Mouse (Mus musculus): ENCODE measurements around the gene Olfm1. TPM values are rescaled to one million over a fixed set of nuclear protein-coding genes. Genes with fewer than 3 reads are reported as not detected.

The Olfm1 gene
- polyA plus RNA-seq, 1 experiment: 57.5 TPM

DNA sequence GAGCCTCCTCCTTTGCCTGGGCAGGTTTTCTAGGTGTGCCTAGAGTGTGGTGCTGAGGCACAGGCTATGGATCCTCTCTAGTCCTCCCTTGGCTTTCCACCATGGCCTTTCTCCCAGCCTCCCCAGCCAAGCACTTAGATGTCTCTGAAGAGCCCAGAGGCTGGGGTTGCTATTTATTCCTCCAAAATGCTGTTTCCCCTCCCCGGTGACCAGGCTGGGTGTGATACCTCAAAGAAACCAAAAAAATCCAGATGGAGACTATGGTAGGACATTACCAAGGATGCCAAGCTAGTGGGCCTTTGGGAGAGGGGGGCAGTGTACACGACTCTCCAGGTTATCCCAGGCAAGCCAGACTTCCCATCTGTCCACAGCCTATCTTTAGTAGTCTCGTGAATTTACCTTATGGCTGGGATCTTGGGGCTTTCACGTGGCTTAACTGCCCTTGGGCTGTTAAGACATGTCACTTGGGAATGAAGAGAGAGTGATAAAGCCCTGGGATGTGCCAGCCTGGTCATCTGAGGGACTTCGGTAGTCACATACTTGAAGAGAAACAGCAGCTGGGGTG lies 23.5 kb downstream of the Olfm1 start:
- TF ChIP-seq USF1 (IDR thresholded peaks at IDR 0.05; ENCODE audit: low read depth): no peak
- no peak for TF ChIP-seq POLR2A (IDR thresholded peaks at IDR 0.05; ENCODE audit: insufficient read length, low read depth)
- no peak for TF ChIP-seq SRF (IDR thresholded peaks at IDR 0.05; ENCODE audit: control insufficient read depth, insufficient read length, low read depth)
- TF ChIP-seq TCF3 (IDR thresholded peaks at IDR 0.05; ENCODE audit: insufficient read length, low read depth): no peak
- no peak for TF ChIP-seq MAX (IDR thresholded peaks at IDR 0.05; ENCODE audit: low read depth)
- TF ChIP-seq TCF12 (IDR thresholded peaks at IDR 0.05; ENCODE audit: insufficient read depth, poor library complexity, severe bottlenecking): no peak
- no peak for TF ChIP-seq CEBPB (IDR thresholded peaks at IDR 0.05; ENCODE audit: insufficient read depth, poor library complexity, severe bottlenecking)
- TF ChIP-seq MYOG (IDR thresholded peaks at IDR 0.05; ENCODE audit: control insufficient read depth in 1 of 3, insufficient read depth in 1 of 3, insufficient read length in 2 of 3, low read depth in 2 of 3): no peak
- no peak for TF ChIP-seq POLR2AphosphoS2 (IDR thresholded peaks at IDR 0.05; ENCODE audit: insufficient read length, low read depth)
- Histone ChIP-seq H3ac (ENCODE audit: control insufficient read depth, insufficient read length) (no peak overlapping the region), H3K79me2 (ENCODE audit: control insufficient read depth, insufficient read depth) (no peaks in the 10 kb centered on the region)

DNA sequence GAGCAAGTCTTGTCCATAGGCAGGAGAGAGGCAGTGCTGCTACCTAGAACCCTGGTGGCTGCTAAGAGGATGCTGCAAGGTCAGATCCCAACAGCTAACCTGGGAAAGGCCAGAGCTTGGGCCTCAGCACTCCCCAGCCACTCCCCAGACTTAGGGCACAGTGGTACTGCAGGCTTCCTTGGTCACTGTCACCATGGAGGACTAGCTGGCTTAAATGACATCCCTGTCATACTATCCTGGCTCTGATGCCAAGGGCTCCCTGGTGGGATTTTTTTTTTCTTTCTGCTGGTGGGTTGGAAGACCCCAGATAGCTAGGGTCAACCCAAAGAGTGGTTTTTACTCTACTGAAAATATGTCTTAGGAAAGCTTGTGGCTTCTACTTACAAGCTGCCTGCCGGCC lies 25.0 kb downstream of the Olfm1 start:
- Histone ChIP-seq H3ac (ENCODE audit: control insufficient read depth, insufficient read length) (no peak overlapping the region), H3K36me3 (ENCODE audit: control insufficient read depth, insufficient read depth) (peaks cover 25% of the 10 kb centered on the region)
- TF ChIP-seq CEBPB (IDR thresholded peaks at IDR 0.05; ENCODE audit: insufficient read depth, poor library complexity, severe bottlenecking) (no peak), POLR2AphosphoS2 (IDR thresholded peaks at IDR 0.05; ENCODE audit: insufficient read length, low read depth) (no peak), REST (IDR thresholded peaks at IDR 0.05; ENCODE audit: insufficient read depth, insufficient read length) (no peak), MYOG (IDR thresholded peaks at IDR 0.05; ENCODE audit: control insufficient read depth in 1 of 3, insufficient read depth in 1 of 3, insufficient read length in 2 of 3, low read depth in 2 of 3) (no peak), SRF (IDR thresholded peaks at IDR 0.05; ENCODE audit: control insufficient read depth, insufficient read length, low read depth) (no peak), USF1 (IDR thresholded peaks at IDR 0.05; ENCODE audit: low read depth) (no peak), TCF3 (IDR thresholded peaks at IDR 0.05; ENCODE audit: insufficient read length, low read depth) (no peak), TCF12 (IDR thresholded peaks at IDR 0.05; ENCODE audit: insufficient read depth, poor library complexity, severe bottlenecking) (no peak), E2F4 (IDR thresholded peaks at IDR 0.05; ENCODE audit: insufficient read depth) (no peak), POLR2A (IDR thresholded peaks at IDR 0.05; ENCODE audit: insufficient read length, low read depth) (no peak), MYOD1 (IDR thresholded peaks at IDR 0.05; ENCODE audit: control insufficient read depth in 1 of 3, insufficient read length in 2 of 3, low read depth in 2 of 3) (no peak), MAX (IDR thresholded peaks at IDR 0.05; ENCODE audit: low read depth) (no peak)

More for the DNA sequence above, 23.5 kb downstream of the Olfm1 start:
- Histone ChIP-seq H3K36me3 (ENCODE audit: control insufficient read depth, insufficient read depth) (peaks cover 26% of the 10 kb centered on the region), H3K27me3 (ENCODE audit: control insufficient read depth, insufficient read depth, insufficient read length) (no peaks in the 10 kb centered on the region), H3K4me3 (no peak overlapping the region), H3K4me2 (ENCODE audit: low read depth) (no peak overlapping the region)

DNA sequence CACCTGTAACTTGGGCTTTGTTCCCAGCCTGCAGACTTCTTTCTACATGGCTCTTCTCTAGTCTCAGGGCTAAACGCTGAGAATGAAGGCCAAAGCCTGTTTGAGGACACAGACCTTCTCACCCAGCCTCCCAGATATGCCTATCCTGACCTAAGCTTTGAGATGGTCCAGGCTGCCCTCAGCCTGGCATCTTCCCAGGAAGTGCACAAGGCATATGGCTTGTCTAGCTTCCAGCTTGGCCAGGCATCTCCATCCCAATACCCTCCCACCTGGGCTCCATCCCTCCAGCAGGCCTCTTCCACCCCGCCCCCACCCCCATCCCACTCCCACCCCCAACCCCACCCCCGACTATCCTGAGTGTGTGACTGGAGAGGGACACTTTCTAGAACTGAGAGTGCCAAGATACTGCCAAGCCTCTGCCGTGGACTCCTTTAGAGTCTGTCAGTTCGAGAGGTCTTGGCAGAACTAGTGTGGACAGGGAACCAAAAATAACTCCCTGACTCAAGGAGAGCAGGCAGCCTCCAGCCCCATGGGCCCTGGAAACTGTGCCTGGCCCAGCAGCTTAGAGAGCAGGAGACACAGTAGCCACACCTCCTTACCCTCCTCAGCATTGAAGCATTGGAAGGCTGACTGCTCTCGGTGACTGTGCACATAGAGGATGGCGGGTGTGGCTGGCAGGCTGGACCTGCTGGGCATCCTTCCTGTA lies 26.0 kb downstream of the Olfm1 start:
- TF ChIP-seq TCF3 (IDR thresholded peaks at IDR 0.05; ENCODE audit: insufficient read length, low read depth): no peak
- TF ChIP-seq POLR2A (IDR thresholded peaks at IDR 0.05; ENCODE audit: insufficient read length, low read depth): no peak
- peak in 1 of 3 experiments; percentile 3 for TF ChIP-seq MYOD1 (IDR thresholded peaks at IDR 0.05; ENCODE audit: control insufficient read depth in 1 of 3, insufficient read length in 2 of 3, low read depth in 2 of 3)
- TF ChIP-seq CEBPB (IDR thresholded peaks at IDR 0.05; ENCODE audit: insufficient read depth, poor library complexity, severe bottlenecking): no peak
- TF ChIP-seq MYOG (IDR thresholded peaks at IDR 0.05; ENCODE audit: control insufficient read depth in 1 of 3, insufficient read depth in 1 of 3, insufficient read length in 2 of 3, low read depth in 2 of 3): no peak
- TF ChIP-seq TCF12 (IDR thresholded peaks at IDR 0.05; ENCODE audit: insufficient read depth, poor library complexity, severe bottlenecking): no peak
- Histone ChIP-seq H3K36me3 (ENCODE audit: control insufficient read depth, insufficient read depth) (peaks cover 16% of the 10 kb centered on the region), H3K4me3 (no peak overlapping the region), H3K27me3 (ENCODE audit: control insufficient read depth, insufficient read depth, insufficient read length) (no peaks in the 10 kb centered on the region), H3K79me2 (ENCODE audit: control insufficient read depth, insufficient read depth) (no peaks in the 10 kb centered on the region), H3K4me2 (ENCODE audit: low read depth) (peak overlapping the region; percentile 5), H3ac (ENCODE audit: control insufficient read depth, insufficient read length) (no peak overlapping the region)

More for the DNA sequence above, 25.0 kb downstream of the Olfm1 start:
- Histone ChIP-seq H3K4me3 (no peak overlapping the region), H3K79me2 (ENCODE audit: control insufficient read depth, insufficient read depth) (no peaks in the 10 kb centered on the region), H3K4me2 (ENCODE audit: low read depth) (no peak overlapping the region), H3K27me3 (ENCODE audit: control insufficient read depth, insufficient read depth, insufficient read length) (no peaks in the 10 kb centered on the region)

DNA sequence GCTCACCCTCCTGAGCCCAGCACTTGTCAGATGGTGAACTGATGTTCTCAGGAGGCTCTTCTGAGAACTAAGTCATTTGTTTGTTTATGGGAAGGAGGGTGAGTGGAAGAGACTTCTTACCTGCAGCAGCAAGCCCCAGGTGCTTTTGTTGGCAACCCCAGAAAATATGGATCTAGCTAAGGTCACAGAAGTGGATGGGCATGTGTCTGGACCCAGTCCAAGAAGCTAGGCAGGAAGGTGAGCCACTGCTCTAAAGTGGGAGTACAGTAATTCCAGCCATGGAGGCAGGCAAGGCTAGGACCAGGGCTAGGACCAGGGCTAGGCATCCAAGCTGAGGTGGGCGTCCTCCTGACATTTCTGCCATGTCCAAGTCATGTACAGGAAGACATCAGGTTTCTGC lies 26.8 kb downstream of the Olfm1 start:
- Histone ChIP-seq H3K79me2 (ENCODE audit: control insufficient read depth, insufficient read depth) (no peaks in the 10 kb centered on the region), H3K27me3 (ENCODE audit: control insufficient read depth, insufficient read depth, insufficient read length) (no peaks in the 10 kb centered on the region), H3K4me2 (ENCODE audit: low read depth) (no peak overlapping the region), H3K4me3 (no peak overlapping the region), H3ac (ENCODE audit: control insufficient read depth, insufficient read length) (no peak overlapping the region), H3K36me3 (ENCODE audit: control insufficient read depth, insufficient read depth) (peaks cover 12% of the 10 kb centered on the region)
- TF ChIP-seq MYOD1 (IDR thresholded peaks at IDR 0.05; ENCODE audit: control insufficient read depth in 1 of 3, insufficient read length in 2 of 3, low read depth in 2 of 3) (no peak), POLR2AphosphoS2 (IDR thresholded peaks at IDR 0.05; ENCODE audit: insufficient read length, low read depth) (no peak), REST (IDR thresholded peaks at IDR 0.05; ENCODE audit: insufficient read depth, insufficient read length) (no peak), TCF3 (IDR thresholded peaks at IDR 0.05; ENCODE audit: insufficient read length, low read depth) (no peak), POLR2A (IDR thresholded peaks at IDR 0.05; ENCODE audit: insufficient read length, low read depth) (no peak), MYOG (IDR thresholded peaks at IDR 0.05; ENCODE audit: control insufficient read depth in 1 of 3, insufficient read depth in 1 of 3, insufficient read length in 2 of 3, low read depth in 2 of 3) (no peak), SRF (IDR thresholded peaks at IDR 0.05; ENCODE audit: control insufficient read depth, insufficient read length, low read depth) (no peak), USF1 (IDR thresholded peaks at IDR 0.05; ENCODE audit: low read depth) (no peak)
